Mouse (Mus musculus) T-helper 1 cell (primary cell): ENCODE measurements around the gene Elof1.
"Not testable (repeated sequence)": the region's sequence is repeated elsewhere in the genome, so short reads cannot be mapped to it uniquely, and the experiment has no call there.

ENCODE experiments used
- in situ Hi-C: fragments of 300-600 bp; cut with MboI, MseI; formaldehyde crosslinking; loops from one replicate; pipeline ENCODE4 v1.15.1; 2025; ENCODE audit warnings: high pct_unique_total_duplicates

Elof1 gene

GRCm38 (mm10) chr9:22116740-22117426, at the start of gene Elof1:
Elof1 (minus strand) TSS chr9:22117172.
- in situ Hi-C loops, result loop anchor here (5.0 kb wide), 1 partner anchor 105 kb away; no protein-coding TSS in a partner anchor

DNA sequence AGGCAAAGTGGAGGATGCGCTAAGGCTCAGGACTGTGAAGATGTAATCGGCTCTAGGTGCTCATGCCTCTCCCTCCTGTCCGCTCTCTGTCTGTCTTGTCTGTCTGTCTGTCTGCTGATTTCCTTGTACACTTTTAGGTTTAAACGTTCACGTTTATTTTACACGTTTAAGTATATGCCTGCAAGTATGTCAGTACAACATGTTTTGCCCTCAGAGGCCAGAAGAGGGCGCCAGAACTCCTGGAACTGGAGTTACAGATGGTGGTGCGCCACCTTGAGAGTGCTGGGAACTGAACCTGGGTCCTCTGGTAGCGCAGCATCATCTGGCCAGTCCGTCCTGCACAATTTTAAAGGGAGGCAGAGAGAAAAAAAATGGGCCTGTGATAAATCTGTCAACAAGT, 49.7 kb upstream of the Elof1 start:
- in situ Hi-C loops, result no loop called here

- in situ Hi-C loops, result no loop called here
These were observed 49.0 kb upstream of the Elof1 start for GRCm38 (mm10) chr9:22165964-22166363.

DNA sequence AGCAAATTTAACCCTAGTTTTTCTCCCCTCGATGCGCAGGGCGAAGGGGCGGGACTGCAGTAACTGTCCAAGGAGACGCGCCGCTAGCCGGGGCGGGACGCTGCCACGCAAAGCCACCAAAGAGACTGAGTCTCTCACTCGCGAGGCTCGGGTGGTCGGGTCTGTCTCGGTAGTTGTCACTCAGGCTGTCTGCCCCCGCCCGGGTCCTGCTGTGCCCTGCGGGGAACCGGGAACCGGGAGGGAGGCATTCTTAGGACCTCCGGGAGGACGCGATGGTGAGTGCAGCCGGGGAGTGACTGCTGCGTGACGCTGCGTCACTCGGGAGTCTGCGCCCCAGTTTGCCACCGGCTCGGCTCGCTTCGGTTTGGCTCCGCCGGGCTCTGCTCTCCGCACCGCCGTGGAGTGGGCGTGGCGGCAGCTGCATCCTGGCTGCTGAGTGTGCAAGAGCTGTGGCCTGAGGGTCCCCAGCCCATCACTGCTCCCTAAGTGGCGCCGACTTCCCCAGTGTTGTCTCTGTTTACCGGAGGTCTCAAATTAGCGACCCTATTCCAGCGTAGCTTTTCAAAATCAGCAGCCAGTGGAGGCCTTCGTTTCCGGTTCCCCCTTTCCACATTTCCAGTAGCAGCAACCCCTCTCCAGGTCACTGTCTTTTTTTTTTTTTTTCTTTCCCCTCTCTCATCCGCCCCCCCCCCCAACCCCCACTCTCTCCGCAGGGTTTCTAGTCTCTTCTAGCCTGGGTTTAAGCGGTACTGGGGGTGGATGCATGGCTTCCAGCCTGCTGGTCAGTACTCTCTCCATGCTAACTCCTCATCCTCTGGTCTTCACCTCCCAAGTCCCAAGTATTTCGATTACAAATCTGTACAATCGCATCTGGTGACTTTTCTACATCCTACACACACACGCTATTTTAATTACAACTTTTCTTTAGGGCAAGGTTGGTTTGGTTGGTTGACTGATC, 48.0 kb upstream of the Elof1 start:
- in situ Hi-C loops, result no loop called here

DNA sequence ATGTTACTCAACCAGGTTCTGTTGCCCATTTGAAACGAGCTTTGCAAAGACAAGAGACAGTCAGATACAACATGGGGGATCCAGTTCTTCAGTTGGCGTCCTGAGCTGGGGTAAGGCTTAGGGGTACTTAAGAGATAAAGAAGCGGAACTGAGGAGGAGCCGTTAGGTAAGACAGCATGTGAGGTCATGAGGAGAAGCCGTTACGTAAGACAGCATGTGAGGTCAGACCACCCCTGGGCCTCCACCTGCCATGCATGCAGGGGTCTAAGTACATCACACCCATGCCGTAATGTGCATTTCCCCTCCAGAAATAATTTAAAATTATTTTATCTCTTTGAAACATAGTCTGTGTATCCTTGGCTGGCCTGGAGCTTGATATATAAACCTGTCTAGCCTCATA, 45.9 kb upstream of the Elof1 start:
- in situ Hi-C loops, result no loop called here

DNA sequence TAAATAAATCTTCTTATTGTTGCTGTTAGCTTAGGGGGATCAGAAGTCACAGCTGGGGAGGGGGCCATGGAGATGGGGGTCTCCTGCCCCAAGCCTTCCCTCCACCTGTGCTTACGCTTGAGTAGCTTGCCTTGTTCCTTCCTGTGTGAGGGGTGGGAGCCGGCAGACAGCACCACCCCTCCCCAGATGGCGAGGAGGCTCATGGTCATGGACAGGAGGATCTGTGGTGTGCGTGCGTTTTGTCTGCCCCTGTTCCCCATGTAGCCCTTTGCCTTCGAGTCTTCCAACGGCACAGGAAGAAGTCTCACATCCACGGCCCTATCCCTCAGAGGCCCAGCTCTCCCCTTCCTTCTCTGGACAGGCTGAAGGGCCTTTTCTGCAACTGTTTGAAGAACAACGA, 45.3 kb upstream of the Elof1 start:
- in situ Hi-C loops, result no loop called here

DNA sequence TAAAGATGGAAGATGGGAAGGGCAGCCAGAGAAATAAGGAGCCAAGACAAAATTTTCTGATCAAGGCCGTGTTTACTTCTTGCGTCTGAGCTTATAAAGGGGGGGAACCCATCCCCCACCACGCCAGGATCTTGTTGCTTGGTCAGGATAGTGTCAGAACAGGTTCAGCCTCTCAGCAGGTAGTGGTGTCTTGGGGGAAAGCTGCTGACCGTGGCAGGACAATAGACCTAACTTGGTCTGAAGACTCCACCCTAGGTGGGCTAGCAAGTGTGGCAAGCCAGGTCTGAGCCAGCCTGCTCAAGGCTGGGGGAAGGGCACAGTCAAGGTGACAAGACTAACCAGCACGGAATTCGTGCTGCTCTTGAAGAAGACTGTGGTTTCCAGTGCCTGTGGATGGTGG, 44.3 kb upstream of the Elof1 start:
- in situ Hi-C loops, result no loop called here

GRCm38 (mm10) chr9:22157516-22158265, 40.7 kb upstream of the Elof1 start:
- in situ Hi-C loops, result no loop called here

DNA sequence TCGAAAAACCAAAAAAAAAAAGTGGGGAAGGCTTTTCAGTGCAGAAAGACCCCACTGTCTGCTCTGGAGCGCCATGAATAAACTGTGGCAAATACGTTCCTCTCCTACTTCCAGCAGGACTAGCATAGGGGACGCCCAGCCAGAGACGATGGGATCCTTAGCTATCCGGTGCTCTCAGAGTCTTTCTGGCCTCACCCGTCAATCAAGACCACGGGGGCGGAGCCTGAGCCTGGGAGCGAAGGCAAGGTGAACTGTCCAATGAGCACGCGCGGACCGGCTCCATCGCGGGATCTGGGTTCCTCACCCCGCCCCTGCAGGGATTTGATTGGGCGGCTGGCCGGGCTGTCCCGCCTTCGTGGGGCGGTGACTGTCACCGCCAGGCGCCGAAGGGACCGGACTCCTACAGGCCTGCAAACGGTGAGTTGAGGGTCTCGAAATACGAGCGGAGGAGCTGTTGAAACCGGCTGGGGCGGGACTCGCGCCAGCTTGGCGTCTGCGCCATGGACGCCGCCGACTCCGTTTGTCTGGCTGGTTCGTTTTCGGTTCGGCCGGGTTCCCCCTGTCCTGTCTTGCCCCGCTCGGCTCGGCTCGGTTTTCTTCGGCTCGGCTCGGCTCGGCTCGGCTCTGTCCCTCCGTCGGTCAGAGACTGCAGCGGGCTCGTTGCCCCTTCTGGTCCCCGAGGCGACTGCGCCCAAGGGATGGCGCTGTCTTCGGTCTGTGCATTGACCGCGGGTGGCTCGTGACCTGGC, 39.7 kb upstream of the Elof1 start, which contains the start of gene Pigyl:
Gene Pigyl, plus strand, starts transcription at position 350 of the 749 bp plus-strand sequence.
- in situ Hi-C loops, result no loop called here

- in situ Hi-C loops, result no loop called here
These were observed 38.6 kb upstream of the Elof1 start for GRCm38 (mm10) chr9:22155614-22156013.

DNA sequence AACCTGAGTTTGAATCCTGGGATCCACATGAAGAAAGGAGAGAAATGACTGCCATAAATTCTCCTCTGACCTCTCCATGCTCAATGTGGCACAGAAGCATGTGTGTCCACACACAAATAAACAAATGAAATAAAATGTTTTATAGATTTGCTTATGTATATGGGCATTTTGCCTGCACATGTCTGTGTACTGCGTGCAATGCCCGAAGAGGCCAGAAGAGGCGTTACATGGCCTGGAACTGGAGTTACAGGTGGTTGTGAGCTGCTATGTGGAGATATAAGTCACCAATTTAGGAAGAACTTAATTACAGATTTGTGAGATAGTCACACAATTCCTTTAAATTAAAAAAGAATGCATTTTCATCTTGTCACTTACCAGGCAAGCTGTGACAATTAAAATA, 36.8 kb upstream of the Elof1 start:
- in situ Hi-C loops, result no loop called here

DNA sequence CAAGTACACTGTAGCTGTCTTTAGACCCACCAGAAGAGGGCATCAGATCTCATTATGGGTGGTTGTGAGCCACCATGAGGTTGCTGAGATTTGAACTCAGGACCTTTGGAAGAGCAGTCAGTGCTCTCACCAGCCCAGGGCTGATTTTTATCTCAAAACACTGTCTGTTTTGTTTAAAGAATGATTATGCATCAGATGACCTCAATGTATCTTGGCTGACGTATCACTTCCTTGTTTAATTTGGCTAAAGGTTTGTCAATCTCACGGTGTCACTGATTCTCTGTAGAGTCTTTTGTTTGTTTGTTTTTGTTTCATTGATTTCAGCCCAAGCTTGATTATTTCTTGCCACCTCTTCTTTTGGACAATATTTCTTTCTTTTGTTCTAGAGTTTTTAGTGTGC, 34.0 kb upstream of the Elof1 start:
- in situ Hi-C loops, result no loop called here

DNA sequence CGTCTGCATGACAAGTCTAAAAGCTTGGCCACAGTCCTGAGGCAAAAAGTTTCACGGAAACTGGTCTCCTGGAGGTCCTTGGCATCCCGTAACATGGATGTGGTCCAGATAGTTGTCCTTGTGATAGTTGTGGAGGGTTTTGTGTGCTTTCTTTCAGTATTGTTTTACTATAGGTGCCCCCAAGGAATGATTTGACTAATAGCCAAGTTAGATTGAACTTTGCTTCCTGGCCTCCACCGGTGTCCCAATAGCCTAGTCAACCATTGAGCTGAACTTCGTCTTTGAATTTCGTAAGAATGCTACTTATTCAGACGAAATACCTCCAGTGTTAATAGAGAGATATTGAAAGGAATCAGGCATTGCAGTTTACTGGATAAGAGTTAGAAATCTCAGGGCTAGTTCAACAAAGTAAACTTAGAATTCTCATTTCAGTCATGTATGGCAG, 33.3 kb upstream of the Elof1 start:
- in situ Hi-C loops, result not testable (repeated sequence)

- in situ Hi-C loops, result loop anchor here (5.0 kb wide), 1 partner anchor 82 kb away; no protein-coding TSS in a partner anchor
These were observed 32.7 kb upstream of the Elof1 start for GRCm38 (mm10) chr9:22149426-22150248.

- in situ Hi-C loops, result loop anchor here (5.0 kb wide), 1 partner anchor 167 kb away; no protein-coding TSS in a partner anchor
These were observed 27.5 kb upstream of the Elof1 start for GRCm38 (mm10) chr9:22144304-22144965.

- in situ Hi-C loops, result loop anchor here (5.0 kb wide), 1 partner anchor 166 kb away; no protein-coding TSS in a partner anchor
These were observed 26.4 kb upstream of the Elof1 start for GRCm38 (mm10) chr9:22143108-22144037.

- in situ Hi-C loops, result loop anchor here (5.0 kb wide), 1 partner anchor 162 kb away; no protein-coding TSS in a partner anchor
These were observed 22.8 kb upstream of the Elof1 start for GRCm38 (mm10) chr9:22139746-22140145.

DNA sequence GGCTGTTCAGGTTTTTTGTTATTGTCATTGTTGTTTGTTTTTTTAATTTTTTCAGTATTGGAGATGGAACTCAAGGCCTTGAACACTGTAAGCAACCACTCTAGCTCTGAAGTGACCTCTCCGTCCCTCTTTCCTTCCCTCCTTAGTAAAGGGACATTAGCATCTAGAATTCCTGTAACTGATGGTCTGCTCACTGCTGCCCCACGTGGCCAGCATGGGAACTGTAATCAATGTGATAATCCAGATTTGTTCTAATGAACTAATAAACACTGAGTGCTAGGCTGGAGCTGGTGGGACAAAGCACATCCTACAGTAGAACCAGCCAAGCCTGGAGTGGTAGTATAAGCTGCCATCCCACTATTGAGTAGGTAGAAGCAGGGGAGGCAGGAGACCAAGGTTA, 21.5 kb upstream of the Elof1 start:
- in situ Hi-C loops, result no loop called here
